Mouse (Mus musculus) urinary bladder, postnatal 36 days (tissue): Measurements from ENCODE around the gene Prss50.

Experiments used
- DNase-seq, 2 experiments: peaks; one replicate each; pipeline ENCODE4 v3.0.0; 2022; ENCODE audit warnings: low spot score in 2 of 2, mixed read lengths in 1 of 2

The Prss50 gene

GRCm38 (mm10) chr9:110907201-110907837 is 49.6 kb downstream of the Prss50 start:
- no peak for DNase-seq

- no peak for DNase-seq
Observed at GRCm38 (mm10) chr9:110907838-110908630, 50.3 kb downstream of the Prss50 start.

- DNase-seq = no peak
Observed at GRCm38 (mm10) chr9:110908631-110909016, 50.9 kb downstream of the Prss50 start.

GRCm38 (mm10) chr9:110909371-110909967 is 51.7 kb downstream of the Prss50 start:
- DNase-seq = no peak
